Mouse (Mus musculus) hindbrain, embryonic 12.5 days (tissue): ENCODE data around the gene Tmcc1. TPM values are rescaled to one million over a fixed set of nuclear protein-coding genes. Genes with fewer than 3 reads are reported as not detected.

ENCODE experiments used
- ATAC-seq: fragments of 200-750 bp; cut with Nextera tagmentation; 2 replicates; pipeline ENCODE4 v1.8.0; 2017; ENCODE audit warnings: moderate TSS enrichment; ENCODE audit not compliant: low FRiP score
- H3K27ac ChIP-seq: fragments of 300-500 bp; sonication (generic); 2 replicates; pipeline ENCODE4 v1.5.1; 2016; ENCODE audit warnings: mild to moderate bottlenecking
- H3K27me3 ChIP-seq: fragments of 300-500 bp; sonication (generic); 2 replicates; pipeline ENCODE4 v1.6.1; 2016; ENCODE audit warnings: mild to moderate bottlenecking
- H3K36me3 ChIP-seq: fragments of 300-500 bp; sonication (generic); 2 replicates; pipeline ENCODE4 v1.6.1; 2016; ENCODE audit warnings: mild to moderate bottlenecking
- H3K4me1 ChIP-seq: fragments of 300-500 bp; sonication (generic); 2 replicates; pipeline ENCODE4 v1.6.1; 2016
- H3K4me2 ChIP-seq: fragments of 300-500 bp; sonication (generic); replicated peaks from 2 replicates; pipeline ENCODE4 v1.6.1; 2016; ENCODE audit warnings: mild to moderate bottlenecking
- H3K4me3 ChIP-seq: fragments of 300-500 bp; sonication (generic); 2 replicates; pipeline ENCODE4 v1.5.1; 2016; ENCODE audit warnings: mild to moderate bottlenecking
- H3K9ac ChIP-seq: fragments of 300-500 bp; sonication (generic); 2 replicates; pipeline ENCODE4 v1.6.1; 2016; ENCODE audit warnings: mild to moderate bottlenecking, moderate library complexity
- H3K9me3 ChIP-seq: fragments of 300-500 bp; sonication (generic); replicated peaks from 2 replicates; pipeline ENCODE4 v1.6.1; 2016; ENCODE audit warnings: mild to moderate bottlenecking
- WGBS: fragments of 180-500 bp; shearing (Covaris S2); methylation state at CpG from one replicate; pipeline ENCODE4 v1.1.7; 2016; 5-methylcytosine and 5-hydroxymethylcytosine counted together
- polyA plus RNA-seq: library from polyadenylated mRNA; unstranded; fragments of >200 nt; fragmentation: Nextera tagmentation; extraction: Ambion mirVana; gene quantifications from 2 replicates; pipeline ENCODE4 v1.2.1, GENCODE M21; 2016

Gene Tmcc1
- polyA plus RNA-seq, 1 experiment from 2014 or later: 33.0 TPM

DNA sequence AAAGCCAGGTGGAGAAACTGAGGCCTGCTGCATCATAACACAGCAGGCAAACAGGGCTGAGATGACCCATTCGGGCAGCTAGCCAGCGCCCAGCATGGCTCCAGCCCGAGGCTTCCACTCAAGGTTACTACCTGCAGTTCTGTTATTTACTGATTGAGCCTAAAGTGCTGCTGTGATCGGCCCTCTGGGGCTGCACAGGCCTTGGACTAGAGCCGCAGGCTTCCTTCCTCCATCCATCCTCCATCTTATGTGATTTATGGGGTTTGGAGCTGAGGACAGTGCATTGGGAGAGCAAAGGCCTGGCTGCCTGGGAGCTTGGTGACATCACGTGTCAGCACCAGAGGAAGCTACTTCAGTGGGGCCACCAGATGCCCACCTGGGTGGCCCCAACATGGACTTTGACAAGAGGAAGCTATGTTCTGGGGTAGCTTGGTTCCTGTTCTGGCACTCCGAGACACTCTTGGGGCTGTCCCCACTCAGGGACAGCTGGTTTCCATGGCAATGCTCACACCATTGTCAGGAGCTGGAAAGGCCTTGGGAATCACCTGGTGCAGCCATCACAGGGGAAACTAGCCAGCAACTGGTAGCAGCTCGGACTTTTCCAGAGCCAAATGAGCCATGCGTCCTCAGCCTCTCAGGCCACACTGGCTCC lies 206.1 kb downstream of the Tmcc1 start:
- H3K27ac ChIP-seq: 0 out of 2 replicates have a peak overlapping the region, but pooled peaks have one; percentile 41

DNA sequence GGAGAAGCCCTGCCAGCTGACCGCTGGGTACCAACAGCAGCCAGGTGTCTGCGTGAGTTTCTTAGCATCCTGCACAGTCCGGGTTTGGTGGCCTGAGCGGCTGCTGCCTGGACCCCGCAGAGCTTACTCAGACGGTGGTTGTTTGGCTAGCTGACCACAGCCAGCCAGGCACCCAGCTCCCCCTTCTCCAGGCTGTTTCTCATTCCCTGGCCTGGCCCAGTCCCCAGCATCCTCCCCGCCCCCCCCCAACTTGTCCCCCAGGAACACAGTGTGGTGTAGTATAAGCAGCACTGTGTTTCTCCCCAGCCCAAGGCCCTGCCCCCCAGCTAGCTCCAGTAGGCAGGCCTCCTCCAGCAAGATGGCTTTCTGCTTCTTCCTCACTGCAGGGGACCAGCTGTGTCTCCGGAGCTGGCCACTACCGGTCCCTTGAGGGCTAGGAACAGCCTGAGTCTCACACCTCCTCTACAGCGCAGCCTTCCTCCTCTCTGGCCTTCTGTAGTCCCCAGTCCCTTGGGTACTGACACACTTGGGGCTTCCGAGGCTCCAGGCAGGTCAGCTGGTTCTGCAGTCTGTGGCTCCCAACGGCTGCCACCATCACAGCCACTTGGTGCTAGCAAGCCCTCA lies 206.7 kb downstream of the Tmcc1 start:
- 0 out of 2 replicates have a peak overlapping the region, but pooled peaks have one; percentile 25 for H3K9ac ChIP-seq
- H3K27ac ChIP-seq: peak overlapping the region; percentile 41

More for the DNA sequence above, 206.1 kb downstream of the Tmcc1 start:
- 55% methylated on average over 9 of the region's 9 CpGs for WGBS
- H3K9me3 ChIP-seq: no peaks in the 10 kb centered on the region
- no peak overlapping the region for H3K4me3 ChIP-seq
- H3K4me1 ChIP-seq: peaks cover 51% of the 10 kb centered on the region
- no peak for ATAC-seq
- H3K36me3 ChIP-seq: no peaks in the 10 kb centered on the region
- no peak overlapping the region for H3K4me2 ChIP-seq
- H3K9ac ChIP-seq: 0 out of 2 replicates have a peak overlapping the region, but pooled peaks have one; percentile 25
- peaks cover 30% of the 10 kb centered on the region for H3K27me3 ChIP-seq

DNA sequence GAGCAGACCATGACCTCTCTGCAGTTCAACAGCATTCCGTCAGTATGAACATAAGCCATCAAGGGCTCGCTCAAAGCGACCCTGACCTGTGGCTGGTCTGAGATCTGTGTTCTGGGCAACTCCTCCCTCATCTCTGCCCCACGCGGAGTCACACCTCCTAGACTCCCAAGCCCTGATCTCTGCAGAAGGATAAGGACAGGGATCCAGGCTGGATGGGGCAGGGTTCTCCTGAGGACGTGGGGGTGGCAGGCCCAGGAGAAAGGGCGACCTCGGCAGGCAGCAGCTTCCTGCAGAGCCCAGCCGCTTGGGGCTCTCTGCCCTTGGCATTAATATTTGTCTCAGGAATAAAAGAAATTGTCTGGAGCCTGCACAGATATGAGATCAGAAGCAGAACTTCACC lies 207.7 kb downstream of the Tmcc1 start:
- no peak overlapping the region for H3K4me3 ChIP-seq
- H3K27ac ChIP-seq: no peak overlapping the region
- 50% methylated on average over 9 of the region's 9 CpGs for WGBS
- H3K9ac ChIP-seq: no peak overlapping the region
- no peaks in the 10 kb centered on the region for H3K36me3 ChIP-seq
- peaks cover 14% of the 10 kb centered on the region for H3K27me3 ChIP-seq
- ATAC-seq: no peak
- H3K4me1 ChIP-seq: peaks cover 39% of the 10 kb centered on the region
- H3K9me3 ChIP-seq: no peaks in the 10 kb centered on the region
- H3K4me2 ChIP-seq: no peak overlapping the region

More for the DNA sequence above, 206.7 kb downstream of the Tmcc1 start:
- Histone ChIP-seq H3K9me3 (no peaks in the 10 kb centered on the region), H3K27me3 (peaks cover 24% of the 10 kb centered on the region), H3K4me3 (no peak overlapping the region), H3K4me2 (no peak overlapping the region; the same call in 1 of the 2 replicates), H3K36me3 (no peaks in the 10 kb centered on the region), H3K4me1 (peaks cover 45% of the 10 kb centered on the region)
- WGBS: 39% methylated on average over 11 of the region's 12 CpGs
- ATAC-seq: no peak

DNA sequence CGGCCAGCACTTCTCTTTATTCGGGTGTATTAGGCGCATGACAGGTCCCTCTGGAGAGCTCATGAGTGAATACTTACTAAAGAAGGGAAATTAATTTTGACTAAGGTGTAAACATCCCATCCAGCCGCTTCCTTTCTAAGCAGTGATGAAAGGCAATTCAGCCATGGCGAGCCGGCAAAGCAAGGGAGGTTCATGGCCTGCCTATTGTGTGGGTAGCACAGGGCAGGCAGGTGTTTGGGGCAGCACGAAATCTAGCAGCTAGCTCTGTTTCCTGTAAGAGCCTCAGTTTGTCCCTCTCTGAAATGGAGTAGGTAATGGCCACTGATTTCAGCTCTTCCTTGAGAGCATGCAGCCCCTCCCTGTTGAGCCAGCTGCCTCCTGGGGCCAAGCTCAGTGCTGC lies 208.7 kb downstream of the Tmcc1 start:
- ATAC-seq: no peak
- no peak overlapping the region for H3K4me3 ChIP-seq
- no peaks in the 10 kb centered on the region for H3K36me3 ChIP-seq
- H3K9ac ChIP-seq: no peak overlapping the region
- H3K27ac ChIP-seq: no peak overlapping the region
- H3K9me3 ChIP-seq: no peaks in the 10 kb centered on the region
- H3K4me1 ChIP-seq: peaks cover 47% of the 10 kb centered on the region
- H3K4me2 ChIP-seq: no peak overlapping the region
- peaks cover 11% of the 10 kb centered on the region; the same call in 1 of the 2 replicates for H3K27me3 ChIP-seq
- 68% methylated on average over 7 of the region's 7 CpGs for WGBS

DNA sequence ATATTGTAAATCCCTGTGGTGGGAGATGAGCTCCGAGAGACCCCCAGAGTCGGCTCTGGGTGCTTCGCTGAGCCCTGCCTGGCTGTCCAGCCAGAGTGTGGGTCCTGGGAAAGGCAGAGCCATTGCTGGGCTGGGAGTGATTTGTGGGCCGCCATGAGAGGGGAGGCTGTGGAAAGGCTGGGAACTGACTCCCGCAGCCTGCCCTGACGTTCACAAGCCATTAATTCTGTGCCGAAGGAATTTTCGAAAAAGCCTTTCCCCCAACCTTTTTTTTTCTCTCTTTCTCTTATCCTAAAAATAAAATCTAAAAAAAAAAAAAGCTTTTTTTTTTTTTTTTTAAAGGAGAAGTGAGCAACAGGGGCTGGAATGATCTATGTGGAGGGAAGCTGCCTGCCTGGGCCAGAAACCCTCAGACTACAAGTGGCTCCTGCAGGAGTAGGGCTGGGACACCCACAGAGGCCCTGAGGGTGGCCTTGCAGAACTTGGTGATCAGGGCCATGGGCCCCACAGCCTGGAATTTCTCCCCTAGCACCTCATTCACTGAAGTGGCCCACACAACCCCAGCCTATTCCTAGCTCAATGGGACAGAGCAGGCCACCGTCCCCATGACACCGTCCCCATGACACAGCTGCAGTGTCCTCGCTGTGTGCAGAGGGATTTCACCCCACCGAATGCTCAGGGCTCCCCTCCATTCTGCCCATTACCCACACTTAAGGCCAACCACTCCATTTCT lies 209.8 kb downstream of the Tmcc1 start:
- H3K4me3 ChIP-seq: no peak overlapping the region
- H3K9ac ChIP-seq: no peak overlapping the region
- no peak for ATAC-seq
- H3K27ac ChIP-seq: no peak overlapping the region
- no peaks in the 10 kb centered on the region for H3K9me3 ChIP-seq
- H3K4me2 ChIP-seq: no peak overlapping the region
- 0 out of 2 replicates have a peak, but pooled peaks cover 2% of the 10 kb centered on the region for H3K27me3 ChIP-seq
- 63% methylated on average over 12 of the region's 12 CpGs for WGBS
- H3K36me3 ChIP-seq: no peaks in the 10 kb centered on the region
- peaks cover 42% of the 10 kb centered on the region for H3K4me1 ChIP-seq

DNA sequence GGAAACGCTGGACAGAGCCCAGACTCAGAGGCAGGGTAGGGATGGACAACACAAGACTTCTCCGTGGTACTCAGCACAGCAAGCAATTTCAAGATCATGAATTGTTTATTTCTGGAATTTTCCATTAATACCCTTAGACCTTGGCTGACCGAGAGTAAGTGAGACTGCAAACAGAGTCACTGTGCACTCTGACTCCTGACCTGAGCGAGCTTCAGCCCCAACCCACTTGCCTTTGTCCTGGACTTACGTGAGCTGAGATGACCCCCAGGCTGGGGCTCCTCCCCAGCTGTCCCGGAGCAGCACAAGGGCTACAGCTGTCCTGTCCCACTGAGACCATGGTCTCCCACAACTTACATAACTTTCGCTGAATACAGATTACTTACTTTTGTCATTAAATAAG lies 210.4 kb downstream of the Tmcc1 start:
- H3K36me3 ChIP-seq: no peaks in the 10 kb centered on the region
- H3K27me3 ChIP-seq: 0 out of 2 replicates have a peak, but pooled peaks cover 2% of the 10 kb centered on the region
- peaks cover 42% of the 10 kb centered on the region for H3K4me1 ChIP-seq
- no peak overlapping the region for H3K9ac ChIP-seq
- H3K4me3 ChIP-seq: no peak overlapping the region
- no peak overlapping the region for H3K4me2 ChIP-seq
- no peak overlapping the region for H3K27ac ChIP-seq
- WGBS: 64% methylated on average over 7 of the region's 7 CpGs
- no peaks in the 10 kb centered on the region for H3K9me3 ChIP-seq
- no peak for ATAC-seq

DNA sequence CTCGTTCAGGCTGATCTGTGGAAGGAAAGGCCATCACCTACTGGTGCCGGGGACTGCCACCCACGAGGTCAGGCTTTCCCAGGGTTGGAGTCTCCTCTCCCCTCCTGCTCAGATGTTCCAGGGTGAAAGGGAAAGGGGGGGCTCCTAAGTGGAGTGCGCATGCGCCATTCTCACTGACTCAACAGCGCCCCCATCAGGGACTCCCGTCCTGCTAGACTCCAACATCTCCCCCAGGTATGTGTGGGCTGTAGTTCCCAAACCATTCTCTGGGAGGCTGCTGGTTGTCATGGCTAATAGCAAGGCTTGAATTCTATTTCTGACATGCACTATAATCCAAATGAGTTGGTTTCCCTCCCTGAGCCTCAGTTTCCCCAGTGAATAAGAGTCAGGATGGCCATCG lies 214.7 kb downstream of the Tmcc1 start:
- Histone ChIP-seq H3K4me2 (no peak overlapping the region), H3K9ac (no peak overlapping the region), H3K36me3 (no peaks in the 10 kb centered on the region), H3K27ac (no peak overlapping the region), H3K4me3 (no peak overlapping the region), H3K4me1 (peaks cover 18% of the 10 kb centered on the region), H3K27me3 (no peaks in the 10 kb centered on the region), H3K9me3 (no peaks in the 10 kb centered on the region)
- no peak for ATAC-seq
- 62% methylated on average over 8 of the region's 8 CpGs for WGBS

DNA sequence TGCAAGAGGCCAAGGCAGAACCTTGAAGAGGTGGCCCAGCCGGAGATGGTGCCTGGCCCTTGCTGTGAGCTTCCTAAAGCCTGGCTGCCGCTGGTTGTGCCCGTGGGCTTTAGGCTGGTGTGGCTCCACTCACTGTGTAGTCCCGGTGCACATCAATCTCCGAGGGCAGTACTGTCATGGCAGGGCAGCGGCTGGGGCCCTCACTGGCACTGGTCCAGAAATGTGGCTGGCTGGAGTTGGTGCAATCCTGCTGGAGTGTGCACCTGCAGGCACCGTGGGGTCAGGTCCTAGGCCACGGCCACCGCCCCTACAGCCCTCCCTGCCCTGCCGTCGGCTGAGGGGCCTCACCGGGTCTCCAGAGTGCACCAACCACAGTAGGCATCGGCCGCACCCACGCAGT lies 215.5 kb downstream of the Tmcc1 start:
- Histone ChIP-seq H3K9me3 (no peaks in the 10 kb centered on the region), H3K27ac (no peak overlapping the region), H3K9ac (no peak overlapping the region), H3K36me3 (no peaks in the 10 kb centered on the region), H3K4me3 (no peak overlapping the region), H3K4me2 (no peak overlapping the region), H3K27me3 (no peaks in the 10 kb centered on the region), H3K4me1 (peaks cover 16% of the 10 kb centered on the region)
- 85% methylated on average over 15 of the region's 15 CpGs for WGBS
- no peak for ATAC-seq

DNA sequence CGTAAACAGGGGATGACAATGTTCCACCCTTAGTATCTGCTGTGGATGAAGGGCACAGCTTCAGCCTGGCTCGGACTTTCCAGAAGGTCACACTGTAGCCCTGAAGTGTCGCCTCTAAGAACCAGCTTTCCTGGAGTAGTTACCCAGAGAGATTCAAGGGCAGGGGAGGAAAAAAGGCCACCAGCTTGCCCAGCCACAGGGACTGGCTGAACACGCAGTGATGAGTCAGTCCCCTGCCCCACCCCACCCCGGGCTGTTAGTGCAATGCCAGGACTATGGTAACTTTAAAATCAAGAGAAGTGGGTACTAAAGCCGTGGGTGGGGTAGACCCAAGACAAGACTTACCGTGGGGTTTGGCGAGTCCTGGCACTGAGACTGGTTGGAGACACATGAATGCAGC lies 217.7 kb downstream of the Tmcc1 start:
- no peaks in the 10 kb centered on the region for H3K36me3 ChIP-seq
- H3K9me3 ChIP-seq: no peaks in the 10 kb centered on the region
- no peak for ATAC-seq
- H3K9ac ChIP-seq: no peak overlapping the region
- H3K4me1 ChIP-seq: peaks cover 31% of the 10 kb centered on the region
- no peak overlapping the region for H3K4me3 ChIP-seq
- no peak overlapping the region for H3K27ac ChIP-seq
- no peak overlapping the region for H3K4me2 ChIP-seq
- 88% methylated on average over 8 of the region's 8 CpGs for WGBS
- H3K27me3 ChIP-seq: no peaks in the 10 kb centered on the region

DNA sequence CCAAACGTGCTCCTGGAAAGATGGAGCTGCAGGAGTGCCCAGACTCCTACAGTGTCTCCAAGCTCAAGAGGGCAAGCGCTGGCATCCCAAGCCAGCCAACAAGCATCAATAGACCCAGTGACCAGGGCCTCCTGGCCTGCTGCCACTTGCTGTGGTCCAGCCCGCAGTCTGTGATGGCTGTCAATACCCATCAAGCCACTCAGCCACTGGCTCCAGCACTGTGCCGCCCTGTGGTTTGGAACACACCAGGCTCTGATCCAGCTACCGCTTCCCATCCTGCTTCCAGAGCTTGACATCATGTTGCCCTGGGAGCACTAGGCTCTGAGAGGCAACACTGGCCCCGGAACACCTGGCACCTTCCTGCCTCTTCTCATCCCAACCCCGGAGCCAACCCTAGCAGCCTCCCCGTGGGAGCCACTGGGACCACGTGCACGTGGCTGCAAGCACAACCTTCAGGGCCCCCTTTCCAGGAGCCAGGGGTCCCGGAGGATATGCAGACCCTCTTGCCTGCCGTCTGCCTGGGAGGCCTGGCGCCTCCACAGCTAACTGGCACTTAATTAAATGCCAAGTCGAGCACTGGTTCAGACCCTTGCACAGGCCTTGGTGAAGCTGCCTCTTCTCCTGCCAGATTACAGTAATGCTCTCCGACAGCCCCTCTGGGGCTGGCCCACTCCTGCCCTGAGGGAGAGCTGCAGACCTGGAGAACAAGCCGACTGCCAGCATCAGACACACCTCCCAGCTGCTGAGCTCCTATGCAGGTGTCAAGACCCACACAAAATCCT lies 219.2 kb downstream of the Tmcc1 start:
- Histone ChIP-seq H3K27ac (no peak overlapping the region), H3K36me3 (no peaks in the 10 kb centered on the region), H3K4me3 (no peak overlapping the region), H3K4me1 (peaks cover 28% of the 10 kb centered on the region), H3K4me2 (no peak overlapping the region), H3K27me3 (no peaks in the 10 kb centered on the region), H3K9me3 (no peaks in the 10 kb centered on the region), H3K9ac (no peak overlapping the region)
- 74% methylated on average over 16 of the region's 16 CpGs for WGBS
- no peak for ATAC-seq

DNA sequence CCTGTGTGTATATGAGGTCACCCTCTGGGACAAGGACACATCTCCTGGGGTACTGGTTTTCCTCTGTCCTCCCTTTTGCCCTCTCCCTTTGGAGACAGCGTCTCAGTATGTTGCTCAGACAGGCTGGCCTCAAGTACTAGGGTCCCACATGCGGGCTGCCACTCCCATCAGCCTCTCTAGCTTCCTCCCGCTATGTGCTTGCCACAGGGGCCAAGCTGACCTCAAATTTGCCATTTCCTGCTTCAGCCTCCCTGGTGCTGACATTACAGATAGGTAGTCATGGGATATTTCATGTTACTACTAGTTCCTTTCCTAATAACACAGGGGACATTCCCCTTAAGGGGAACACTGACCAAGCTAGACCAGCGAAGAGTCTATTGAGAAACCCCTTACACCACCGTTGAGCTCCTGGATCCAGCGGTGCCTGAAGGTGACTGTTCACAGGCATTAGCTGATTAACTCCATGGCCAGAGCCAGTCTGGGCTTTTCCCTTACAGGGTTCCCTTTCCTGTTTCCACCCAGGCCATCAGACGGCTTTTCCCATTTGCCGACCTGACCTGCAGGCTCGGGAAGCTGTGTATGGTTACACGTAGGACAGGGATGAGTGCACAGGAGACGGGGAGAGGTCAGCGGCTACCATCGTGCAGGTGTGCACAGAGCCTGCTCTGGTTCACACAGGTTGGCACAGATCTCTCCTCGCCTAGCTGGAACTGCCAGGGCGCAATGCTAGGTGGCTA lies 220.0 kb downstream of the Tmcc1 start:
- H3K9me3 ChIP-seq: no peaks in the 10 kb centered on the region
- no peaks in the 10 kb centered on the region for H3K27me3 ChIP-seq
- no peaks in the 10 kb centered on the region for H3K36me3 ChIP-seq
- H3K4me3 ChIP-seq: no peak overlapping the region
- H3K4me2 ChIP-seq: no peak overlapping the region
- H3K4me1 ChIP-seq: peaks cover 33% of the 10 kb centered on the region
- 86% methylated on average over 15 of the region's 15 CpGs for WGBS
- ATAC-seq: no peak
- H3K9ac ChIP-seq: no peak overlapping the region
- no peak overlapping the region for H3K27ac ChIP-seq
